Mouse (Mus musculus) liver, postnatal 0 days (tissue): Measurements from ENCODE around the gene Krt24. TPM values are rescaled to one million over a fixed set of nuclear protein-coding genes. Genes with fewer than 3 reads are reported as not detected.
A peak's percentile ranks its signal among the peaks of the same experiment; 100 is the strongest.

Source experiments
- ATAC-seq: fragments of 200-750 bp; cut with Nextera tagmentation; 2 replicates; pipeline ENCODE4 v1.8.0; 2017; ENCODE audit warnings: mild to moderate bottlenecking, moderate library complexity
- DNase-seq: peaks from one replicate; pipeline ENCODE4 v3.0.0-alpha.2; 2016
- H3K27ac ChIP-seq: fragments of 300-500 bp; sonication (generic); 2 replicates; pipeline ENCODE4 v1.5.1; 2014; ENCODE audit warnings: antibody characterized with exemption, moderate library complexity, mild to moderate bottlenecking, low read depth
- H3K27me3 ChIP-seq: fragments of 300-500 bp; sonication (generic); 2 replicates; pipeline ENCODE4 v1.6.1; 2014; ENCODE audit warnings: low read length, control low read depth, mixed read lengths; ENCODE audit not compliant: insufficient read depth
- H3K36me3 ChIP-seq: fragments of 300-500 bp; sonication (generic); replicated peaks from 2 replicates; pipeline ENCODE4 v1.6.1; 2014; ENCODE audit warnings: mild to moderate bottlenecking, control low read depth, low read length, moderate library complexity, mixed read lengths; ENCODE audit not compliant: insufficient read depth
- H3K4me1 ChIP-seq: fragments of 300-500 bp; sonication (generic); 2 replicates; pipeline ENCODE4 v1.6.1; 2014; ENCODE audit warnings: antibody characterized with exemption, mild to moderate bottlenecking, control low read depth; ENCODE audit not compliant: insufficient read depth
- H3K4me2 ChIP-seq: fragments of 300-500 bp; sonication (generic); 2 replicates; pipeline ENCODE4 v1.6.1; 2014; ENCODE audit warnings: low read depth, mild to moderate bottlenecking, low read length, moderate library complexity, mixed read lengths
- H3K4me3 ChIP-seq: fragments of 300-500 bp; sonication (generic); 2 replicates; pipeline ENCODE4 v1.5.1; 2014; ENCODE audit warnings: low read depth, low read length
- H3K9ac ChIP-seq: fragments of 300-500 bp; sonication (generic); replicated peaks from 2 replicates; pipeline ENCODE4 v1.6.1; 2014; ENCODE audit warnings: mild to moderate bottlenecking, moderate library complexity
- H3K9me3 ChIP-seq: fragments of 300-500 bp; sonication (generic); 2 replicates; pipeline ENCODE4 v1.6.1; 2016; ENCODE audit warnings: mild to moderate bottlenecking, control low read depth, low read length, mixed read lengths
- CTCF ChIP-seq: sonication (generic); IDR thresholded peaks from 2 replicates; pipeline ENCODE4 v1.5.1; 2016; ENCODE audit warnings: antibody characterized with exemption, low read depth
- EP300 ChIP-seq: IDR thresholded peaks from 2 replicates; pipeline ENCODE4 v1.6.1; 2016; ENCODE audit warnings: antibody characterized with exemption, low read depth, mild to moderate bottlenecking
- WGBS: fragments of 180-500 bp; shearing (Covaris S2); extraction: QIAGEN DNeasy Blood & Tissue Kit; methylation state at CpG from one replicate; pipeline ENCODE4 v1.1.7; 2014; ENCODE audit not compliant: insufficient replicate concordance; 5-methylcytosine and 5-hydroxymethylcytosine counted together
- polyA plus RNA-seq: library from polyadenylated mRNA; unstranded; fragments of >200 nt; fragmentation: Nextera tagmentation; extraction: Ambion mirVana; gene quantifications from 2 replicates; pipeline ENCODE4 v1.2.1, GENCODE M21; 2015

Gene Krt24
- polyA plus RNA-seq, 1 experiment from 2014 or later, result not detected

- Histone ChIP-seq H3K27ac (peak overlapping the region; percentile 0; the same call in 1 of the 2 replicates), H3K4me3 (no peak overlapping the region), H3K4me1 (0 out of 2 replicates have a peak, but pooled peaks cover 3% of the 10 kb centered on the region), H3K4me2 (no peak overlapping the region), H3K36me3 (no peaks in the 10 kb centered on the region), H3K9me3 (no peaks in the 10 kb centered on the region), H3K9ac (no peak overlapping the region), H3K27me3 (no peaks in the 10 kb centered on the region)
- WGBS, result 63% methylated on average over 2 of the region's 2 CpGs
- TF ChIP-seq CTCF (no peak), EP300 (no peak)
- peak; percentile 15 for DNase-seq
- peak; percentile 90 for ATAC-seq
These were observed 29.5 kb upstream of the Krt24 start for GRCm38 (mm10) chr11:99314594-99314993.

- peak; percentile 55 for TF ChIP-seq CTCF
- no peak for TF ChIP-seq EP300
- WGBS, result 67% methylated on average over 1 of the region's 1 CpGs
These were observed 25.8 kb upstream of the Krt24 start for GRCm38 (mm10) chr11:99310882-99311281.

GRCm38 (mm10) chr11:99307579-99307978 lies 22.5 kb upstream of the Krt24 start:
- H3K4me1 ChIP-seq, result 0 out of 2 replicates have a peak, but pooled peaks cover 3% of the 10 kb centered on the region
- H3K9ac ChIP-seq, result no peak overlapping the region
- H3K27me3 ChIP-seq, result no peaks in the 10 kb centered on the region
- H3K4me3 ChIP-seq, result no peak overlapping the region
- no peaks in the 10 kb centered on the region for H3K36me3 ChIP-seq
- H3K9me3 ChIP-seq, result no peaks in the 10 kb centered on the region
- DNase-seq (peak; percentile 73), ATAC-seq (no peak)
- no peak overlapping the region for H3K4me2 ChIP-seq
- H3K27ac ChIP-seq, result no peak overlapping the region
- TF ChIP-seq CTCF (peak; percentile 74), EP300 (no peak)
- 17% methylated on average over 2 of the region's 2 CpGs for WGBS

More at GRCm38 (mm10) chr11:99310882-99311281, 25.8 kb upstream of the Krt24 start:
- Histone ChIP-seq H3K9me3 (no peaks in the 10 kb centered on the region), H3K36me3 (no peaks in the 10 kb centered on the region), H3K4me3 (no peak overlapping the region), H3K4me1 (0 out of 2 replicates have a peak, but pooled peaks cover 3% of the 10 kb centered on the region), H3K9ac (no peak overlapping the region), H3K4me2 (no peak overlapping the region), H3K27ac (no peak overlapping the region), H3K27me3 (no peaks in the 10 kb centered on the region)
- ATAC-seq, result no peak
- DNase-seq, result no peak

GRCm38 (mm10) chr11:99295039-99295438 lies 10.0 kb upstream of the Krt24 start:
- TF ChIP-seq CTCF (peak; percentile 52), EP300 (no peak)
- no peak for ATAC-seq
- Histone ChIP-seq H3K27me3 (no peaks in the 10 kb centered on the region), H3K4me1 (no peaks in the 10 kb centered on the region), H3K9me3 (0 out of 2 replicates have a peak, but pooled peaks cover 3% of the 10 kb centered on the region), H3K4me3 (no peak overlapping the region), H3K9ac (no peak overlapping the region), H3K36me3 (no peaks in the 10 kb centered on the region), H3K4me2 (no peak overlapping the region), H3K27ac (no peak overlapping the region)
- DNase-seq, result no peak
- 44% methylated on average over 5 of the region's 5 CpGs for WGBS

- ATAC-seq (no peak), DNase-seq (peak; percentile 45)
- no peak overlapping the region for H3K4me3 ChIP-seq
- H3K4me2 ChIP-seq, result no peak overlapping the region
- no peak overlapping the region for H3K9ac ChIP-seq
- H3K4me1 ChIP-seq, result no peaks in the 10 kb centered on the region
- H3K27ac ChIP-seq, result no peak overlapping the region
- 0 out of 2 replicates have a peak, but pooled peaks cover 3% of the 10 kb centered on the region for H3K9me3 ChIP-seq
- TF ChIP-seq EP300 (no peak), CTCF (peak; percentile 76)
- no peaks in the 10 kb centered on the region for H3K27me3 ChIP-seq
- H3K36me3 ChIP-seq, result no peaks in the 10 kb centered on the region
- 56% methylated on average over 5 of the region's 5 CpGs for WGBS
These were observed 7.8 kb upstream of the Krt24 start for GRCm38 (mm10) chr11:99292846-99293245.

- TF ChIP-seq EP300 (no peak), CTCF (no peak)
- DNase-seq (no peak), ATAC-seq (no peak)
- H3K9me3 ChIP-seq, result no peaks in the 10 kb centered on the region
- no peak overlapping the region for H3K4me2 ChIP-seq
- H3K9ac ChIP-seq, result no peak overlapping the region
- no peaks in the 10 kb centered on the region for H3K27me3 ChIP-seq
- H3K27ac ChIP-seq, result no peak overlapping the region
- H3K4me3 ChIP-seq, result no peak overlapping the region
- H3K36me3 ChIP-seq, result no peaks in the 10 kb centered on the region
- H3K4me1 ChIP-seq, result no peaks in the 10 kb centered on the region
- WGBS, result 75% methylated on average over 5 of the region's 5 CpGs
These were observed 1.1 kb downstream of the Krt24 start for GRCm38 (mm10) chr11:99284011-99284410.

- no peak for TF ChIP-seq CTCF
- TF ChIP-seq EP300, result no peak
- Histone ChIP-seq H3K4me2 (no peak overlapping the region), H3K4me3 (no peak overlapping the region), H3K9ac (no peak overlapping the region), H3K27ac (no peak overlapping the region), H3K36me3 (no peaks in the 10 kb centered on the region), H3K9me3 (no peaks in the 10 kb centered on the region), H3K4me1 (no peaks in the 10 kb centered on the region), H3K27me3 (no peaks in the 10 kb centered on the region)
- 38% methylated on average over 4 of the region's 4 CpGs for WGBS
- no peak for DNase-seq
- no peak for ATAC-seq
These were observed 1.7 kb downstream of the Krt24 start for GRCm38 (mm10) chr11:99283334-99283733.
